8 mouse cellular contexts compared by ENCODE assay signal in the genomic region with DNA sequence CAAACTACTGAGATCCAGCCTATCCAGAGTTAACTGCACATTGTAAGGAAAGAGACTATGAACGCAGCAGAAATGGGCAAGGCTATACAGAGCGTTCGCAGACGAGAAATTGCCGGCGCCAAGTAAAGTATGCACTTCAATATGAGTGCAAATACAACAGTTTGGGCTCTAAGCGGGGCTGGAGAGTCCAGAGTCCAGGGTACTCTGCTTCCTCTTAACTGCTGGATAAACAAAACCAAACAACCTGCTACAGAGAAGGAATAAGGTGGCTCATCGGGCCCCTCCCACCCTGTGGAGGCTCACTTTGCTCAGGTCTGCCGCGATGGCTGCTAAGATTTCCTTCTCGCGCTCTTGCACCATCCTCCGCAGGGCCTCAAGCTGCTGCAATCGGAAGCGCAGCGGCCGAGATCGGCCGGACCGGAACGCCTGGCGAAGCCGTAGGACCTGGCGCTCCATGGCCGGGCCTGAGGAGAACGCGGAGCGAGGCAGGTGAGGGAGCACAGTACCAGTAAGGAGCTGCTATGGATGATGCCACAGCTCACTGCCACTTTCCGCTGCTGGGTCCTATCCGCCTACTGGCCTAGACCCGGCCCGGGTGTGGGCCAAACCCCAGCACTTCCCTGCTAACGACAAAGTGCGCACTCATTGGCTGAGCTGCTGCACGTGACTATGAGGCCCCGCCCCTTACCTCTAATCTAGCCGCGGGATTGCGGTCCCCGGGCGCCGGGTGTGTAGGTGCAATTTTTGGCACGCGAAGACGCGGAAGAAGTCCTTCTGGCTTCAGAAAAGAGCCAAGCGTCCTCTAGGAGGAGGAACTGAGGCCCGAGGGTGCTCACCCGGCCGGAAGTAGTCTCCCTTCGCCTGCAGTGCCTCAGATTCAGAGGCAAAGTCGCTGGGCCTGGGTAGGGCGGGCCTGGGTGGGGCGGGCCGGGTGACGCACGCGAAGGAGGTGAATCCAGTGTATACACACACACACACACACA. TPM values are rescaled to one million over a fixed set of nuclear protein-coding genes. Genes with fewer than 3 reads are reported as not detected.
A peak's percentile ranks its signal among the peaks of the same experiment; 100 is the strongest.
DNase-seq lines count a peak whose midpoint lies in the region; ATAC-seq and TF ChIP-seq lines count a peak whose summit lies in the region.

Gene Aldh3a2 (minus strand): TSS at position 914 of the 983 bp plus-strand sequence.

- peak within 1 kb of the TSS; percentile 72 for H3K4me2 ChIP-seq in embryonic facial prominence, embryonic 13.5 days
- H3K4me2 ChIP-seq in limb, embryonic 13.5 days (replicated peaks): peak within 1 kb of the TSS; percentile 70
- peak within 1 kb of the TSS; percentile 54 for H3K4me2 ChIP-seq in midbrain, embryonic 16.5 days (ENCODE audit: low read length)

- TF ChIP-seq EP300 in heart, adult 2 months (IDR thresholded peaks at IDR 0.05; ENCODE audit: insufficient read depth, low read depth, low read length): peak; percentile 43

- no peaks in the 10 kb centered on the region for H3K4me1 ChIP-seq in embryonic facial prominence, embryonic 13.5 days
- H3K4me1 ChIP-seq in heart, adult 2 months (ENCODE audit: control insufficient read depth, insufficient read depth, low read length): no peaks in the 10 kb centered on the region
- H3K4me1 ChIP-seq in limb, embryonic 13.5 days: peaks cover 8% of the 10 kb centered on the region
- H3K4me1 ChIP-seq in midbrain, embryonic 16.5 days (ENCODE audit: control insufficient read depth, insufficient read depth, low read length): peaks cover 8% of the 10 kb centered on the region

- no peaks in the 10 kb centered on the region for H3K27me3 ChIP-seq in embryonic facial prominence, embryonic 13.5 days
- H3K27me3 ChIP-seq in heart, adult 2 months (ENCODE audit: control insufficient read depth, insufficient read depth, low read length): no peaks in the 10 kb centered on the region
- H3K27me3 ChIP-seq in limb, embryonic 13.5 days: 0 out of 2 replicates have a peak, but pooled peaks cover 3% of the 10 kb centered on the region
- no peaks in the 10 kb centered on the region for H3K27me3 ChIP-seq in midbrain, embryonic 16.5 days (ENCODE audit: control insufficient read depth, insufficient read depth, low read depth, low read length)

- intact Hi-C loops in heart, adult 2 months (cut with DNase I): loop anchor here (5.0 kb wide), 2 partner anchors 35 kb away; no protein-coding TSS in a partner anchor

- no peaks in the 10 kb centered on the region for H3K79me2 ChIP-seq in heart, adult 2 months (replicated peaks; ENCODE audit: control insufficient read depth, insufficient read depth, low read length)

- no peaks in the 10 kb centered on the region for H3K9me3 ChIP-seq in embryonic facial prominence, embryonic 13.5 days
- no peaks in the 10 kb centered on the region for H3K9me3 ChIP-seq in limb, embryonic 13.5 days
- H3K9me3 ChIP-seq in midbrain, embryonic 16.5 days (replicated peaks; ENCODE audit: control insufficient read depth, low read length, poor library complexity, severe bottlenecking): no peaks in the 10 kb centered on the region

- TF ChIP-seq CTCF in heart, adult 2 months (IDR thresholded peaks at IDR 0.05): no peak

- ATAC-seq in embryonic facial prominence, embryonic 13.5 days (ENCODE audit: insufficient number of reproducible peaks, insufficient read depth, low FRiP score, low TSS enrichment, low read depth): peak; percentile 99
- ATAC-seq in limb, embryonic 13.5 days (ENCODE audit: low FRiP score, low read depth): peak; percentile 99
- ATAC-seq in midbrain, embryonic 16.5 days: peak; percentile 99

- TF ChIP-seq POLR2A in heart, adult 2 months (IDR thresholded peaks at IDR 0.05; ENCODE audit: insufficient read depth, low read depth, low read length): peak; percentile 98

- H3K9ac ChIP-seq in embryonic facial prominence, embryonic 13.5 days: peak within 1 kb of the TSS; percentile 90
- H3K9ac ChIP-seq in heart, adult 2 months (ENCODE audit: low read depth, low read length): peak within 1 kb of the TSS; percentile 94
- peak within 1 kb of the TSS; percentile 78 for H3K9ac ChIP-seq in limb, embryonic 13.5 days
- H3K9ac ChIP-seq in midbrain, embryonic 16.5 days (ENCODE audit: low read depth, low read length): peak within 1 kb of the TSS; percentile 83

- peak within 1 kb of the TSS; percentile 80 for H3K4me3 ChIP-seq in embryonic facial prominence, embryonic 13.5 days
- H3K4me3 ChIP-seq in heart, adult 2 months: peak within 1 kb of the TSS; percentile 97
- peak within 1 kb of the TSS; percentile 66 for H3K4me3 ChIP-seq in limb, embryonic 13.5 days
- peak within 1 kb of the TSS; percentile 67 for H3K4me3 ChIP-seq in midbrain, embryonic 16.5 days (ENCODE audit: low read depth, low read length)

- DNase-seq in 3134 (ENCODE audit: extremely low read depth, insufficient read length, low spot score): peak; percentile 98
- DNase-seq in adrenal gland, postnatal 36 days: peak; percentile 96
- peak; percentile 97 for DNase-seq in heart, adult 2 months
- DNase-seq in kidney, adult 8-10 months: peak; percentile 95 to 97
- peak; percentile 96 to 98 for DNase-seq in spleen, postnatal 10 days (ENCODE audit: low spot score in 2 of 2)

- peaks cover 28% of the 10 kb centered on the region for H3K36me3 ChIP-seq in embryonic facial prominence, embryonic 13.5 days
- 0 out of 2 replicates have a peak, but pooled peaks cover 2% of the 10 kb centered on the region for H3K36me3 ChIP-seq in heart, adult 2 months (ENCODE audit: control insufficient read depth, insufficient read depth, low read length)
- H3K36me3 ChIP-seq in limb, embryonic 13.5 days: peaks cover 26% of the 10 kb centered on the region
- H3K36me3 ChIP-seq in midbrain, embryonic 16.5 days (ENCODE audit: control insufficient read depth, insufficient read depth, low read length): no peaks in the 10 kb centered on the region

- H3K27ac ChIP-seq in embryonic facial prominence, embryonic 13.5 days: peak within 1 kb of the TSS; percentile 98
- peak within 1 kb of the TSS; percentile 97 for H3K27ac ChIP-seq in heart, adult 2 months
- peak within 1 kb of the TSS; percentile 92 for H3K27ac ChIP-seq in limb, embryonic 13.5 days
- H3K27ac ChIP-seq in midbrain, embryonic 16.5 days (ENCODE audit: low read length): peak within 1 kb of the TSS; percentile 94

- WGBS in embryonic facial prominence, embryonic 13.5 days: under 1% methylated on average over 57 of the region's 58 CpGs
- WGBS in heart, adult 2 months: under 1% methylated on average over 58 of the region's 58 CpGs
- under 1% methylated on average over 58 of the region's 58 CpGs for WGBS in limb, embryonic 13.5 days
- under 1% methylated on average over 58 of the region's 58 CpGs for WGBS in midbrain, embryonic 16.5 days

RNA-seq across cellular contexts. Expression of gene Aldh3a2, which starts in this region (rescaled TPM):
- total RNA-seq in adrenal gland, postnatal 36 days (2021): 10 to 100 TPM; 46.1 to 63.7 TPM
- polyA plus RNA-seq in embryonic facial prominence, embryonic 13.5 days (2015; fragmentation: Nextera tagmentation; extraction: Ambion mirVana): 24.7 and 25.9 TPM in 2 replicates
- total RNA-seq in heart, adult 2 months (2021): 10 to 100 TPM; 33.8 to 36.4 TPM
- polyA plus RNA-seq in heart, adult 2 months (2012; rRNA removed): 26.2 and 40.9 TPM in 2 replicates
- polyA plus RNA-seq in limb, embryonic 13.5 days (2015; fragmentation: Nextera tagmentation; extraction: Ambion mirVana): 23.7 and 26.7 TPM in 2 replicates
- polyA plus RNA-seq in midbrain, embryonic 16.5 days (2015; fragmentation: Nextera tagmentation; extraction: Ambion mirVana): 26.5 and 30.5 TPM in 2 replicates

Comparison
In these comparisons a context has a peak if more than half of its experiments do, and no peak if none do; other contexts are left out.
1. Peak in every context shown above with its lines: DNase-seq, ATAC-seq, H3K4me3 ChIP-seq and H3K27ac ChIP-seq.